Mouse (Mus musculus) common myeloid progenitor, adult 5-6 weeks (primary cell): ENCODE results near the gene Prox2. TPM values are rescaled to one million over a fixed set of nuclear protein-coding genes. Genes with fewer than 3 reads are reported as not detected.
"Not testable (repeated sequence)": the region's sequence is repeated elsewhere in the genome, so short reads cannot be mapped to it uniquely, and the experiment has no call there.

Source experiments
- ATAC-seq: replicated peaks from 2 replicates; pipeline ENCODE4 v1.8.0; 2016; ENCODE audit warnings: low read depth, mild to moderate bottlenecking, moderate TSS enrichment, inconsistent platforms; ENCODE audit not compliant: poor library complexity, severe bottlenecking
- total RNA-seq: library from RNA; stranded (forward); fragments of 200-1000, 187-1606 nt; gene quantifications from 2 replicates; pipeline ENCODE4 v1.2.3, GENCODE M21; 2017

Gene Prox2
- total RNA-seq, result 3.7 and 5.9 TPM in 2 replicates

GRCm38 (mm10) chr12:85110698-85111592 is at the start of gene Prox2, which contains the start of gene Dlst:
TSS of gene Prox2 (minus strand) at chr12:85110759.
TSS of gene Dlst (plus strand) at chr12:85110833.
- peak; percentile 85 for ATAC-seq

- no peak for ATAC-seq
Measured at GRCm38 (mm10) chr12:85159592-85159991, 49.0 kb upstream of the Prox2 start.

GRCm38 (mm10) chr12:85158801-85159200 is 48.2 kb upstream of the Prox2 start:
- no peak for ATAC-seq

- no peak for ATAC-seq
Measured at GRCm38 (mm10) chr12:85157797-85158460, 47.4 kb upstream of the Prox2 start.

GRCm38 (mm10) chr12:85156324-85156723 is 45.8 kb upstream of the Prox2 start:
- ATAC-seq, result no peak

- ATAC-seq, result no peak
Measured at GRCm38 (mm10) chr12:85153011-85153410, 42.5 kb upstream of the Prox2 start.

DNA sequence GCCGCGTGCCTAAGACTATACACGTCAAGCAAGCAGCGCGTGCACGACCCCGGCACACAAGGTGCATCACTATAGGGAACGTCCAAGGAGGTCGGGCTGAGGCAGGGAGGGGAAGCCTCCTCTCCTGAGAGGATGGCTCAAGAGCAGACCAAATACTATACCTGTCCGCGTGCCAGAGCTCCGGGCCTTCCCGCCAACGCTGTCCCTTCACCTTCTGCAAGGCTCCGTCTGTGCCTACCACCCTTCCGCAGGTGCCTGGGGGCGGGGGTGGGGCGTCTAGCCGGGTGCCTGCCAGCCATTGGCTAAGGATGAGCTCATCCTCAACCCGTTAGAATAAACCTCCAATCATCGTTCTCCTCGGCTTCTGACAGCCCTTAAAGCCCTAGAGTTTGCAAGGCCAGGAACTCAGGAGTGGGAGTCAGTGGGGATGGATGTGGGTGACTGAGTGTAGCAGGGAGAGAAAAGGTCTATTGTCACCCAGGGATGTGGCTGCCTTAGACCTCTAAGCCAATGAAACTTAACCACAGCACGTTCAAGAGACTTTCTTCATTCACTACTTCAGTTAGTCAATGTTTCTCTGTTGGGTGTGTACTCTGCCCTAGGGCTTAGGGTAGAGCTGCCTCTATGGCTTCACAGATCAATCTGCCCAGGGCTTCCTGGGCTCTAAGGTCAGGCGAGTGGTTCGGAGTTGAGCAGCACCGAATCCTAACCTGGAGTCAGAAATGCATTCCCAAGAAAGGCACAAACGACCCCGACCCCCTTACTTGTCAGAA is 40.6 kb upstream of the Prox2 start, which contains the start of gene Rps6kl1:
Gene Rps6kl1 (minus strand): TSS at position 263 of the 773 bp plus-strand sequence.
- peak; percentile 63 for ATAC-seq

GRCm38 (mm10) chr12:85150321-85151001 is 39.9 kb upstream of the Prox2 start:
- ATAC-seq, result no peak

DNA sequence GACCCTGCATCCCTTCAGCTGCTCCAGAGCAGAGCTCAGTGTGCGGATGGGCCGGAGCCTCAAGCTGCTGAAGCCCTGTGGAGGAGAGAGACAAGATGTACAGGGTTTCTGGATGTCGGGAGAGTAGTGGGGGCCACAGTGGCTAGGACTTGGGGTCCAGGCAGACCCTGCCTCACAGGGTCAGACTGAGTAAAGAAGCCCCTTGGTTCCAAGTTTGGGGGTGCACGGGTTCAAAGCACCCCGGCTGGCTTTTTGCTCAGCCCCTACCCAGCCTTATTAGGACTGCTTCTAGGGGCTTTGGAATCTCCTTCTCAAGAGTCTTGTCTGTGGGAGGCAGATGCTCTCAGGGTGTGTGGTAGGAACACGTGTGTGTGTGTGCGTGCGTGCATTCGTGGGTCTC is 36.3 kb upstream of the Prox2 start:
- no peak for ATAC-seq

DNA sequence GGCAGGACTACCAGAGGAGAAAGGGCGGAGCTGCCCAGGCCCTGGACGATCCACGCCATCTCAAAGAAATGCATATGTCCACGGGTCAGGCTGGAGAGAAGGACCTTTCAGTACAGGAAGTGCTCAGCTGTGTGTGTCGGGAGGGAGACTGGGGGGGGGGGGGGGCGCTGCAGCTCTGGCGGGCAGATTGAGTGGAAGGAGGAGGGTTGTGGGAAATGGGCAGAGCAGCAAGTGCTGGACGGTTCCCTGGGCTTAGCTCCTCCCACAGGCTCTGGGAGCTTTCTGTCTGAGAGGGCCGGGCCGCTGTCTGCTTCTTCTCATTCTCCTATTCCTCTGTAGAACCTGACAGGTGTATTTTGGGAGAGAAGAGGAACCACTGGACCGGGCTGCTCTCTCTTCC is 35.8 kb upstream of the Prox2 start:
- 0 out of 2 replicates have a peak, but pooled peaks have one; percentile 20 for ATAC-seq

GRCm38 (mm10) chr12:85145630-85146029 is 35.1 kb upstream of the Prox2 start:
- ATAC-seq, result no peak

GRCm38 (mm10) chr12:85144821-85145220 is 34.3 kb upstream of the Prox2 start:
- no peak for ATAC-seq

DNA sequence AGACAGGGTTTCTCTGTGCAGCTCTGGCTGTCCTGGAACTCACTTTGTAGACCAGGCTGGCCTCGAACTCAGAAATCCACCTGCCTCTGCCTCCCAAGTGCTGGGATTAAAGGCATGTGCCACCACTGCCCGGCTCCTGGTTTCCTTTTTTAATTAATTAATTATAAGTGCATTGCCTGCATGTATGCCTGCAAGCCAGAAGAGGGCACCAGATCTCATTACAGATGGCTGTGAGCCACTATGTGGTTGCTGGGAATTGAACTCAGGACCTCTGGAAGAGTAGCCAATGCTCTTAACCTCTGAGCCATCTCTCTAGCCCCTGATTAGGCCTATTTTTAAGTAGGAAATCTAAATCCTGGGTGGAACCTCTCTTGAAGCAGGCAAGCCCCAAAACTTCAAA is 33.7 kb upstream of the Prox2 start:
- ATAC-seq, result not testable (repeated sequence)

- peak; percentile 81 for ATAC-seq
Measured at GRCm38 (mm10) chr12:85142803-85143202, 32.2 kb upstream of the Prox2 start.

DNA sequence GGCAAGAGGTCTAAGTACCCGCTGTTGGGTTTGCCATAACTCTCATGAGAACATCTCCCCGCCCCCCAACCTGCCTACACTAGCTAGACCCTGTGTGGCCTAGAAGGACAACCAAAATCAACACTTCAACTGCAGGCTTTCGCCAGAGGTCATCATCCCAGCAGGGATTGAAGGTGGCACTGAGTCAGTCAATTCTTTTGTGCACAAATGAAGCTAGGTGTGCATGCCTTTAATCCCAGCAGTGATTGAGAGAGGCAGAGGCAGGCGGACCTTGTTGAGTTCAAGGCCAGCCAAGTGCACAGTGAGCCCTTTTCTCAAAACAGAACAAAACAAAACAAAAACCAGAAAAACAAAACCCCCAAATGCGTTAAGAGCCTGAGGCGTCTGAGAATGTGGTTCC is 30.5 kb upstream of the Prox2 start:
- ATAC-seq, result no peak

DNA sequence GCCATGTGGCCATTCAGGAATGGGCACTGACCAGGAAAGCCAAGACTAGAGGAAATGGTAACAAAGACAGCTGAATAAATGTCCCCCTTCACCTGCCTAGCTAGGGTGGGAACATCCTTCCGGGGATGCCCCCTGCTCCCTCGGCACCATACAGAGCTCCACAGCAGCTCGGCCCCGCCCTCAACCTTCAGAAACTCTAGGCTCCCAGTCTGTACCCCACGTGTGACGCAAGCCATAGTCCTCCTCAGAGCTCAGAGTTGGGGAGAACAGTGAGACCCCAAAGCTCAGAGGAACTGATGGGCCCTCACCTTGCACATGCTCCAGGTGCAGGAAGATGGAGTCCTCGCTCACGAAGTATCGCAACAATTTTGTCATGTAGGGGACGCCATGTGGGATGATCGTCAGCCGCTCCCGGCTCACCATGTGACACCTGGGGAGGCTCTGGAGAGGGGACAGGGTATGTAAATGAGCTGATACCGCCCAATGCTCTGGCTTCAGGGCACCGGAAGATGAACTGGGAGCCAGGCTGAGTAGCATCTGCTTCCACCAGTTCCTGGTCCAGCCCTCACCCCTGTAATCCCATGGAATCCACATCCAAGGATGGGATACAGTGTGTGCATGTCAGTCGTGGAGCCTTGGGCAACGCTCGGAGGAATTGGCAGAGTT is 29.6 kb upstream of the Prox2 start:
- ATAC-seq, result no peak

DNA sequence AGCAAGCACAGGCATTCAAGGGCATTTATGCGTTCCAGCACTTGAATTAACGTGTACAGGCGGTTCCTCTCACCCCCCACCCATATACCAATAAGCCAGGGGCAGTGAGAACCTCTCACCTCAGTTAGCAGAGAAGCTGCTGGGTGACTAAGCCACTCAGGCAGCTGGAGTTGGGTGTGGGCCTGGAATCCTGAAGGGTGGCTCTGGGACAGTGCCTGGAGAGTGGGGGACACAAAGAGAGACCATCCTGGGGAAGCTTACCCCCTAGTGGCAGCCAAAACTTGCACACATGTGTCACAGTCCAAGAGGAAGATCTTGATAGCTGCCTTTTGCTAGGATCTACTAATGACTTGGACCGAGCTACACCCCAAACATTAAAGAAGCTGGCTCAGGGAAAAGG is 26.1 kb upstream of the Prox2 start:
- ATAC-seq, result no peak

GRCm38 (mm10) chr12:85135513-85136470 is 25.2 kb upstream of the Prox2 start:
- no peak for ATAC-seq
